Mouse (Mus musculus) cerebellum, postnatal 14 days (tissue): ENCODE measurements at regions not wholly inside any gene's neighbourhood (a gene's known extent, or its start where the extent isn't known, plus 50 kb on each side); places are given as distances from the start of the nearest gene placed in this dataset.
"Not testable (repeated sequence)": the region's sequence is repeated elsewhere in the genome, so short reads cannot be mapped to it uniquely, and the experiment has no call there.

Experiments
- DNase-seq, 2 experiments: peaks; one replicate each; pipeline ENCODE4 v3.0.0; 2021; ENCODE audit warnings: mixed read lengths in 2 of 2

GRCm38 (mm10) chrX:70606349-70606748 is 129.4 kb upstream of the Tmem185a start:
- no peak for DNase-seq

- DNase-seq: peak; percentile 53
These were observed 105.4 kb upstream of the Tmem185a start for GRCm38 (mm10) chrX:70582344-70582743.

DNA sequence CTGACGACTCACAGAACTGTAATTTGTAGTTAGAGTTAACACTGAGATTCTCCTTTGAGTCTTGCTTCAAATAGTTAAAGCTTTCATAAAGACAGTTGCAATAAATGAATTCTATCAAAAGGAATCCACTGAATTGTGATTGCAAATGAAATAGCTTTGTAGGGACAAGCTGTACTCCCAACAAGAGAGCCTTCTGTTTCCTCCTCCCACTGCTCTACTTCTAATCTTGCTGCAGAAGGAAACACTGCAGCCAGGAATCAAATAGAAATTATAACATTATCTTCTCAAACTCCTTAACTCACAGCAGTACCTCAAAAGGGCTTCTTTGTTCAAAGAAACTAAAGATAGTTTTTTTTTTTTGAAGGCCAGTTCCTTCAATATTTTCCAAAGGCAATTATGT is 103.2 kb upstream of the Tmem185a start:
- DNase-seq: no peak

DNA sequence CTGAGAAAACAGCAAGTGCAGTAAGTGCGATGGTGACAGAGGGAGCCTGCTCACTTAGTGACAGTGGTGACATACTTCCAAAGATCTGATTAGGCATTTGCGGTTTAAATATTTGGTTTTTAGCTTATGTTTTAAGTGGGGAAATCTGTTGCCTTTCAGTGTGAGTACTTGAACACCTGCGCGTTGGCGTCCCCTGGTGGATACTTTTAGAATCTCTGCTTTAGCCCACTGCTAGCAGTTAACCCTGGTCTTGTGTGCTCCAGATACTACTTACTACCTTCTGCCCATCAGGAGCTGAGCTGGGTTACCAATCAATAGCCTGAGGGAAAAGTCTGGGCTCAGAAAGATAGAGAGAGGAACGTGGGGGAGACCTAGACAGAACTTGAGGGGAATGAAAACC is 97.3 kb upstream of the Tmem185a start:
- DNase-seq: not testable (repeated sequence)

GRCm38 (mm10) chrX:70570586-70570985 is 93.6 kb upstream of the Tmem185a start:
- not testable (repeated sequence) for DNase-seq

DNA sequence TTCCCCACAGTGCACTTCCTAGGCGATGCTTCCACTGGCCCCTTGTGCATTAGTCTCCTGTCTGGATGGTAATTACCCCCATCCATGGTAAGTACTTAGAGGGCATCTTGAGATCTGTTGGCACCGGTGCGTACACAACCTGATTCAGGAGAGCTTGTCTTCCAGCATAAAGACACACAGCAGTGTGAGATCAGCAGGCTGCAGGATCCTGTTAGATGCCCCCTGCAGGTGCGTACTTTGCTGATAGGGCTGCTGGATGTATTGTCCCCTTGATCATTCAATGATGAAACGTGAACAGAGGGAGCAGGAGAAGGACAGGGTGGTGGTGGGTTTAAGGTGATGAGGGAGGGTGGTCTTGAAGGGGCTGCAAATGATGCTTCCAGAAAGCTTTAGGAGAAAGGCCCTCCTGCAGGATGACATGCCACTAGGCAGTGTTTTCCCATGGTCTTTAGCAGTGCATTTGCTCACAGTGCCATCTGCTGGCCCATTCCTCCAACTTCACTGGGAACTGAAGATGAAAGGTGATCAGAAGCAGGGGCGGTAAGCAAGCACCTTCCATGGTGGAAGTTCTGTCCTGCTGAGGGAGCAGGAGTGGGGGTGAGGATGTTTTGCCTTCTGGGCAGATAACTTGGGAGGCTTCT is 92.5 kb upstream of the Tmem185a start:
- peak in 1 of 2 experiments; percentile 12 for DNase-seq
